Mouse (Mus musculus) CD4-positive, CD25-positive, alpha-beta regulatory T cell, adult 4 months (primary cell): ENCODE data around the gene Ankdd1b. TPM values are rescaled to one million over a fixed set of nuclear protein-coding genes. Genes with fewer than 3 reads are reported as not detected.

Source experiments
- ATAC-seq: one replicate; pipeline ENCODE4 v1.8.0; 2017
- polyA plus RNA-seq, 2 experiments: library from polyadenylated mRNA; unstranded; fragments of 100-300 nt; shearing (Covaris generic); gene quantifications; one replicate each; pipeline ENCODE4 v1.2.1; 2017

The Ankdd1b gene
- not detected for polyA plus RNA-seq

- ATAC-seq: no peak
Measured at GRCm38 (mm10) chr13:96470957-96471356, at the start of gene Ankdd1b. Gene Ankdd1b, minus strand, starts transcription at chr13:96471198.

GRCm38 (mm10) chr13:96517335-96517734 lies 46.3 kb upstream of the Ankdd1b start:
- ATAC-seq: no peak

- no peak for ATAC-seq
Measured at GRCm38 (mm10) chr13:96516249-96516648, 45.3 kb upstream of the Ankdd1b start.

GRCm38 (mm10) chr13:96514154-96514942 lies 43.4 kb upstream of the Ankdd1b start:
- ATAC-seq: no peak

- ATAC-seq: no peak
Measured at GRCm38 (mm10) chr13:96511893-96512292, 40.9 kb upstream of the Ankdd1b start.

GRCm38 (mm10) chr13:96511262-96511661 lies 40.3 kb upstream of the Ankdd1b start:
- ATAC-seq: peak; percentile 42

- peak; percentile 96 for ATAC-seq
Measured at GRCm38 (mm10) chr13:96510635-96511034, 39.6 kb upstream of the Ankdd1b start.

- ATAC-seq: no peak
Measured at GRCm38 (mm10) chr13:96507541-96507940, 36.5 kb upstream of the Ankdd1b start.

GRCm38 (mm10) chr13:96506313-96506712 lies 35.3 kb upstream of the Ankdd1b start:
- ATAC-seq: no peak

- no peak for ATAC-seq
Measured at GRCm38 (mm10) chr13:96505661-96506060, 34.7 kb upstream of the Ankdd1b start.

GRCm38 (mm10) chr13:96499891-96500290 lies 28.9 kb upstream of the Ankdd1b start:
- no peak for ATAC-seq

- no peak for ATAC-seq
Measured at GRCm38 (mm10) chr13:96496630-96497029, 25.6 kb upstream of the Ankdd1b start.

- ATAC-seq: no peak
Measured at GRCm38 (mm10) chr13:96490433-96490832, 19.4 kb upstream of the Ankdd1b start, which contains the start of gene Gm17622. Gene Gm17622, plus strand, starts transcription at chr13:96490733.

GRCm38 (mm10) chr13:96487968-96488367 lies 17.0 kb upstream of the Ankdd1b start:
- no peak for ATAC-seq

GRCm38 (mm10) chr13:96487230-96487629 lies 16.2 kb upstream of the Ankdd1b start:
- ATAC-seq: peak; percentile 95

GRCm38 (mm10) chr13:96478991-96479390 lies 8.0 kb upstream of the Ankdd1b start:
- ATAC-seq: no peak

- ATAC-seq: no peak
Measured at GRCm38 (mm10) chr13:96477226-96477625, 6.2 kb upstream of the Ankdd1b start.

- no peak for ATAC-seq
Measured at GRCm38 (mm10) chr13:96470556-96470955, 442 bp downstream of the Ankdd1b start.

- no peak for ATAC-seq
Measured at GRCm38 (mm10) chr13:96468678-96469077, 2.3 kb downstream of the Ankdd1b start.

- no peak for ATAC-seq
Measured at GRCm38 (mm10) chr13:96465315-96465714, 5.7 kb downstream of the Ankdd1b start.

GRCm38 (mm10) chr13:96462644-96463043 lies 8.4 kb downstream of the Ankdd1b start:
- no peak for ATAC-seq

GRCm38 (mm10) chr13:96458606-96459005 lies 12.4 kb downstream of the Ankdd1b start:
- ATAC-seq: no peak

GRCm38 (mm10) chr13:96458018-96458417 lies 13.0 kb downstream of the Ankdd1b start:
- no peak for ATAC-seq

- no peak for ATAC-seq
Measured at GRCm38 (mm10) chr13:96457566-96457965, 13.4 kb downstream of the Ankdd1b start.

GRCm38 (mm10) chr13:96454288-96454687 lies 16.7 kb downstream of the Ankdd1b start:
- no peak for ATAC-seq
